Comparison of ENCODE assay signal across 27 mouse cellular contexts in genomic region chr3:89208736-89209135, GRCm38 (mm10). TPM values are rescaled to one million over a fixed set of nuclear protein-coding genes. Genes with fewer than 3 reads are reported as not detected.
A peak's percentile ranks its signal among the peaks of the same experiment; 100 is the strongest.
DNase-seq lines count a peak whose midpoint lies in the region; ATAC-seq and TF ChIP-seq lines count a peak whose summit lies in the region.
"Had no signal": no experiment of that assay in that cellular context is flagged by ENCODE, and none has a peak within 500 bp of the region (broad histone marks: within the 10 kb centered on the region; RNA-seq: fewer than 3 reads in every experiment).

No protein-coding gene starts in this region.

- peaks cover 65% of the 10 kb centered on the region for H3K36me3 ChIP-seq in embryonic facial prominence, embryonic 15.5 days
- H3K36me3 ChIP-seq in embryonic facial prominence, embryonic 10.5 days (replicated peaks) = peaks cover 75% of the 10 kb centered on the region
- H3K36me3 ChIP-seq in limb, embryonic 15.5 days = peaks cover 71% of the 10 kb centered on the region
- peaks cover 84% of the 10 kb centered on the region for H3K36me3 ChIP-seq in limb, embryonic 10.5 days
- H3K36me3 ChIP-seq in MEL (ENCODE audit: control insufficient read depth in 1 of 2, insufficient read depth in 2 of 2, low read length in 2 of 2) = peaks cover 0 to 5% of the 10 kb centered on the region in 2 experiments; a peak in 3 of 4 replicates
- H3K36me3 ChIP-seq in stomach, embryonic 16.5 days (ENCODE audit: control insufficient read depth, insufficient read depth, low read length) = peaks cover 10% of the 10 kb centered on the region
- peaks cover 58% of the 10 kb centered on the region for H3K36me3 ChIP-seq in liver, postnatal 0 days (replicated peaks; ENCODE audit: insufficient read depth, low read length)

- H3K4me3 ChIP-seq in embryonic facial prominence, embryonic 15.5 days (replicated peaks) = no peak overlapping the region
- H3K4me3 ChIP-seq in embryonic facial prominence, embryonic 10.5 days = no peak overlapping the region
- no peak overlapping the region for H3K4me3 ChIP-seq in limb, embryonic 15.5 days
- H3K4me3 ChIP-seq in limb, embryonic 10.5 days = no peak overlapping the region
- no peak overlapping the region for H3K4me3 ChIP-seq in MEL (ENCODE audit: control insufficient read depth in 1 of 2, insufficient read depth in 1 of 2, low read depth in 2 of 2, low read length in 2 of 2)
- no peak overlapping the region for H3K4me3 ChIP-seq in stomach, embryonic 16.5 days (replicated peaks; ENCODE audit: low read length)
- H3K4me3 ChIP-seq in liver, postnatal 0 days (ENCODE audit: low read depth, low read length) = no peak overlapping the region
- H3K4me3 ChIP-seq: embryonic facial prominence, embryonic 12.5 days; erythroblast, embryonic 14.5 days; forebrain, embryonic 10.5 days; forebrain, embryonic 12.5 days had no signal

- no peak for TF ChIP-seq RAD21 in MEL (IDR thresholded peaks at IDR 0.05; ENCODE audit: low read depth, low read length)

- TF ChIP-seq POLR2A in MEL (IDR thresholded peaks at IDR 0.05; ENCODE audit: control insufficient read depth in 1 of 2, insufficient read depth in 1 of 2, low read depth in 1 of 2, low read length in 2 of 2, poor library complexity in 1 of 2) = no peak

- no peak for ATAC-seq in embryonic facial prominence, embryonic 15.5 days (ENCODE audit: insufficient number of reproducible peaks, low FRiP score, low TSS enrichment, low read depth)
- no peak for ATAC-seq in limb, embryonic 15.5 days (ENCODE audit: insufficient number of reproducible peaks, low FRiP score, low TSS enrichment, low read depth)
- ATAC-seq in stomach, embryonic 16.5 days (ENCODE audit: insufficient read depth, low FRiP score) = no peak
- no peak for ATAC-seq in liver, postnatal 0 days
- ATAC-seq: CD4-positive, CD25-positive, alpha-beta regulatory T cell, adult 4 months; forebrain, embryonic 14.5 days; forebrain, embryonic 16.5 days had no signal

- H3K4me1 ChIP-seq in embryonic facial prominence, embryonic 15.5 days = peaks cover 24% of the 10 kb centered on the region
- peaks cover 9% of the 10 kb centered on the region for H3K4me1 ChIP-seq in embryonic facial prominence, embryonic 10.5 days
- peaks cover 31% of the 10 kb centered on the region for H3K4me1 ChIP-seq in limb, embryonic 15.5 days
- H3K4me1 ChIP-seq in limb, embryonic 10.5 days = peaks cover 10% of the 10 kb centered on the region
- H3K4me1 ChIP-seq in MEL (ENCODE audit: control insufficient read depth in 1 of 2, insufficient read depth in 2 of 2, low read length in 2 of 2) = peaks cover 0 to 8% of the 10 kb centered on the region in 2 experiments; a peak in 3 of 4 replicates
- H3K4me1 ChIP-seq in stomach, embryonic 16.5 days (ENCODE audit: control insufficient read depth, insufficient read depth, low read length) = peaks cover 7% of the 10 kb centered on the region; the same call in 1 of the 2 replicates
- peaks cover 3% of the 10 kb centered on the region; the same call in 1 of the 2 replicates for H3K4me1 ChIP-seq in liver, postnatal 0 days (ENCODE audit: insufficient read depth)

- H3K79me2 ChIP-seq in MEL (ENCODE audit: control insufficient read depth, insufficient read depth, low read length, poor library complexity) = peaks cover 10% of the 10 kb centered on the region

- WGBS in embryonic facial prominence, embryonic 15.5 days = 80% methylated on average over 6 of the region's 6 CpGs
- WGBS in embryonic facial prominence, embryonic 10.5 days = 90% methylated on average over 6 of the region's 6 CpGs
- WGBS in limb, embryonic 15.5 days = 88% methylated on average over 6 of the region's 6 CpGs
- 92% methylated on average over 6 of the region's 6 CpGs for WGBS in limb, embryonic 10.5 days
- 81% methylated on average over 6 of the region's 6 CpGs for WGBS in stomach, embryonic 16.5 days
- 84% methylated on average over 6 of the region's 6 CpGs for WGBS in liver, postnatal 0 days (ENCODE audit: insufficient replicate concordance)

- H3K9ac ChIP-seq in embryonic facial prominence, embryonic 15.5 days = no peak overlapping the region
- no peak overlapping the region for H3K9ac ChIP-seq in limb, embryonic 15.5 days
- H3K9ac ChIP-seq in MEL (ENCODE audit: control insufficient read depth, low read depth, low read length, poor library complexity, severe bottlenecking) = no peak overlapping the region
- H3K9ac ChIP-seq in stomach, embryonic 16.5 days (ENCODE audit: low read length) = no peak overlapping the region
- no peak overlapping the region for H3K9ac ChIP-seq in liver, postnatal 0 days (replicated peaks)
- H3K9ac ChIP-seq: embryonic facial prominence, embryonic 12.5 days; forebrain, embryonic 12.5 days had no signal

- TF ChIP-seq CTCF in MEL (IDR thresholded peaks at IDR 0.05 in 2 of 3, conservative IDR thresholded peaks at IDR 0.05 in 1 of 3; ENCODE audit: control insufficient read depth in 1 of 3, insufficient read depth in 1 of 3, low read depth in 2 of 3, low read length in 3 of 3, poor library complexity in 1 of 3, severe bottlenecking in 1 of 3) = no peak
- no peak for TF ChIP-seq CTCF in liver, postnatal 0 days (IDR thresholded peaks at IDR 0.05; ENCODE audit: low read depth)

- no peak for TF ChIP-seq EP300 in MEL (IDR thresholded peaks at IDR 0.05; ENCODE audit: low read depth in 1 of 2, low read length in 2 of 2)
- TF ChIP-seq EP300 in liver, postnatal 0 days (IDR thresholded peaks at IDR 0.05; ENCODE audit: low read depth) = no peak

- DNase-seq in embryonic facial prominence, embryonic 10.5 days (ENCODE audit: low spot score) = no peak
- no peak for DNase-seq in limb, embryonic 10.5 days (ENCODE audit: low spot score)
- no peak for DNase-seq in MEL (ENCODE audit: low read depth, low spot score)
- DNase-seq in liver, postnatal 0 days = no peak
- no peak for DNase-seq in retina, postnatal 1 day
- DNase-seq: adrenal gland, adult 2 months; adrenal gland, postnatal 10 days; adrenal gland, postnatal 36 days; B cell, adult 2 months; cerebellum, adult 11-12 months; cerebellum, adult 2 months; cerebellum, adult 9-10 months; cerebellum, postnatal 10 days; cerebellum, postnatal 25 days; embryo, embryonic 11 days had no signal

- H3K4me2 ChIP-seq in embryonic facial prominence, embryonic 15.5 days (replicated peaks) = no peak overlapping the region
- H3K4me2 ChIP-seq in limb, embryonic 15.5 days = no peak overlapping the region
- no peak overlapping the region for H3K4me2 ChIP-seq in stomach, embryonic 16.5 days (ENCODE audit: low read depth, low read length)
- no peak overlapping the region for H3K4me2 ChIP-seq in liver, postnatal 0 days (ENCODE audit: low read depth, low read length)
- H3K4me2 ChIP-seq: embryonic facial prominence, embryonic 12.5 days; forebrain, embryonic 12.5 days had no signal

- 0 out of 2 replicates have a peak overlapping the region, but pooled peaks have one; percentile 23 for H3K27ac ChIP-seq in embryonic facial prominence, embryonic 15.5 days (replicated peaks)
- H3K27ac ChIP-seq in embryonic facial prominence, embryonic 10.5 days (replicated peaks) = no peak overlapping the region
- H3K27ac ChIP-seq in limb, embryonic 15.5 days = peak overlapping the region; percentile 85; the same call in 1 of the 2 replicates
- H3K27ac ChIP-seq in limb, embryonic 10.5 days = no peak overlapping the region
- no peak overlapping the region for H3K27ac ChIP-seq in MEL (ENCODE audit: control insufficient read depth, low read depth, low read length)
- peak overlapping the region; percentile 60; the same call in 1 of the 2 replicates for H3K27ac ChIP-seq in stomach, embryonic 16.5 days (ENCODE audit: low read length)
- no peak overlapping the region for H3K27ac ChIP-seq in liver, postnatal 0 days (ENCODE audit: low read depth)
- H3K27ac ChIP-seq: embryonic facial prominence, embryonic 12.5 days; forebrain, embryonic 10.5 days; forebrain, embryonic 12.5 days had no signal

- no peaks in the 10 kb centered on the region for H3K9me3 ChIP-seq in embryonic facial prominence, embryonic 15.5 days (replicated peaks)
- H3K9me3 ChIP-seq in embryonic facial prominence, embryonic 10.5 days = no peaks in the 10 kb centered on the region
- H3K9me3 ChIP-seq in limb, embryonic 15.5 days = no peaks in the 10 kb centered on the region
- H3K9me3 ChIP-seq in limb, embryonic 10.5 days (replicated peaks) = no peaks in the 10 kb centered on the region
- H3K9me3 ChIP-seq in MEL (replicated peaks; ENCODE audit: insufficient read depth, low read length) = no peaks in the 10 kb centered on the region
- no peaks in the 10 kb centered on the region for H3K9me3 ChIP-seq in stomach, embryonic 16.5 days (replicated peaks; ENCODE audit: control insufficient read depth, low read length)
- no peaks in the 10 kb centered on the region for H3K9me3 ChIP-seq in liver, postnatal 0 days (ENCODE audit: low read length)
- H3K9me3 ChIP-seq: embryonic facial prominence, embryonic 12.5 days; forebrain, embryonic 10.5 days; forebrain, embryonic 12.5 days; G1E had no signal

- no peaks in the 10 kb centered on the region for H3K27me3 ChIP-seq in embryonic facial prominence, embryonic 15.5 days
- H3K27me3 ChIP-seq in embryonic facial prominence, embryonic 10.5 days (replicated peaks; ENCODE audit: low read depth, poor library complexity, severe bottlenecking) = no peaks in the 10 kb centered on the region
- H3K27me3 ChIP-seq in limb, embryonic 15.5 days = no peaks in the 10 kb centered on the region
- H3K27me3 ChIP-seq in limb, embryonic 10.5 days (ENCODE audit: low read depth, poor library complexity, severe bottlenecking) = no peaks in the 10 kb centered on the region
- no peaks in the 10 kb centered on the region for H3K27me3 ChIP-seq in MEL (ENCODE audit: control insufficient read depth in 1 of 2, insufficient read depth in 2 of 2, low read length in 2 of 2)
- H3K27me3 ChIP-seq in stomach, embryonic 16.5 days (ENCODE audit: control insufficient read depth, insufficient read depth, low read length) = no peaks in the 10 kb centered on the region
- H3K27me3 ChIP-seq in liver, postnatal 0 days (ENCODE audit: insufficient read depth, low read length) = no peaks in the 10 kb centered on the region
- H3K27me3 ChIP-seq: CH12.LX; embryonic facial prominence, embryonic 12.5 days; forebrain, embryonic 12.5 days had no signal

RNA-seq across cellular contexts. Expression of gene Gba, which starts 6.0 kb away (rescaled TPM):
- 49.0 and 55.6 TPM in 2 replicates for polyA plus RNA-seq in embryonic facial prominence, embryonic 15.5 days (2015; fragmentation: Nextera tagmentation; extraction: Ambion mirVana)
- 33.8 and 33.9 TPM in 2 replicates for polyA plus RNA-seq in embryonic facial prominence, embryonic 10.5 days (2016; fragmentation: Nextera tagmentation; extraction: Ambion mirVana)
- polyA plus RNA-seq in limb, embryonic 15.5 days (2015; fragmentation: Nextera tagmentation; extraction: Ambion mirVana) = 62.5 and 70.9 TPM in 2 replicates
- polyA plus RNA-seq in limb, embryonic 10.5 days (2016; fragmentation: Nextera tagmentation; extraction: Ambion mirVana) = 34.8 and 34.9 TPM in 2 replicates
- 42.8 and 49.1 TPM in 2 replicates for total RNA-seq in MEL (2012; rRNA removed)
- polyA plus RNA-seq in MEL (2012; ENCODE audit: insufficient read depth in 1 of 2, insufficient read length in 2 of 2, low read depth in 1 of 2, low replicate concordance in 2 of 2, missing spikeins in 1 of 2) = 10 to 100 TPM in 1 of 2 experiments, not detected in 1; 55.0 TPM
- 55.4 and 63.9 TPM in 2 replicates for polyA plus RNA-seq in stomach, embryonic 16.5 days (2015; fragmentation: Nextera tagmentation; extraction: Ambion mirVana)
- 25.8 and 26.3 TPM in 2 replicates for polyA plus RNA-seq in liver, postnatal 0 days (2015; fragmentation: Nextera tagmentation; extraction: Ambion mirVana)

RNA-seq across cellular contexts. Expression of gene Thbs3, which starts 6.2 kb away (rescaled TPM):
- polyA plus RNA-seq in embryonic facial prominence, embryonic 15.5 days (2015; fragmentation: Nextera tagmentation; extraction: Ambion mirVana) = 47.1 and 59.7 TPM in 2 replicates
- 42.0 and 43.3 TPM in 2 replicates for polyA plus RNA-seq in embryonic facial prominence, embryonic 10.5 days (2016; fragmentation: Nextera tagmentation; extraction: Ambion mirVana)
- polyA plus RNA-seq in limb, embryonic 15.5 days (2015; fragmentation: Nextera tagmentation; extraction: Ambion mirVana) = 94.0 and 116 TPM in 2 replicates
- 12.2 and 26.8 TPM in 2 replicates for polyA plus RNA-seq in limb, embryonic 10.5 days (2016; fragmentation: Nextera tagmentation; extraction: Ambion mirVana)
- 1.8 and 3.4 TPM in 2 replicates for total RNA-seq in MEL (2012; rRNA removed)
- polyA plus RNA-seq in MEL (2012; ENCODE audit: insufficient read depth in 1 of 2, insufficient read length in 2 of 2, low read depth in 1 of 2, low replicate concordance in 2 of 2, missing spikeins in 1 of 2) = 1 to 10 TPM in 1 of 2 experiments, not detected in 1; 4.9 TPM
- 38.8 and 45.2 TPM in 2 replicates for polyA plus RNA-seq in stomach, embryonic 16.5 days (2015; fragmentation: Nextera tagmentation; extraction: Ambion mirVana)
- polyA plus RNA-seq in liver, postnatal 0 days (2015; fragmentation: Nextera tagmentation; extraction: Ambion mirVana) = 1.3 and 1.8 TPM in 2 replicates

RNA-seq across cellular contexts. Expression of gene Mtx1, which starts 18.2 kb away (rescaled TPM):
- polyA plus RNA-seq in embryonic facial prominence, embryonic 15.5 days (2015; fragmentation: Nextera tagmentation; extraction: Ambion mirVana) = 173 and 196 TPM in 2 replicates
- 248 and 258 TPM in 2 replicates for polyA plus RNA-seq in embryonic facial prominence, embryonic 10.5 days (2016; fragmentation: Nextera tagmentation; extraction: Ambion mirVana)
- polyA plus RNA-seq in limb, embryonic 15.5 days (2015; fragmentation: Nextera tagmentation; extraction: Ambion mirVana) = 156 and 180 TPM in 2 replicates
- polyA plus RNA-seq in limb, embryonic 10.5 days (2016; fragmentation: Nextera tagmentation; extraction: Ambion mirVana) = 250 and 265 TPM in 2 replicates
- total RNA-seq in MEL (2012; rRNA removed) = 312 and 314 TPM in 2 replicates
- 100 to 1,000 TPM in 1 of 2 experiments, not detected in 1; 369 TPM for polyA plus RNA-seq in MEL (2012; ENCODE audit: insufficient read depth in 1 of 2, insufficient read length in 2 of 2, low read depth in 1 of 2, low replicate concordance in 2 of 2, missing spikeins in 1 of 2)
- 172 and 177 TPM in 2 replicates for polyA plus RNA-seq in stomach, embryonic 16.5 days (2015; fragmentation: Nextera tagmentation; extraction: Ambion mirVana)
- 105 and 111 TPM in 2 replicates for polyA plus RNA-seq in liver, postnatal 0 days (2015; fragmentation: Nextera tagmentation; extraction: Ambion mirVana)

RNA-seq across cellular contexts. Expression of gene Muc1, which starts 20.1 kb away (rescaled TPM):
- 4.0 and 10.2 TPM in 2 replicates for polyA plus RNA-seq in embryonic facial prominence, embryonic 15.5 days (2015; fragmentation: Nextera tagmentation; extraction: Ambion mirVana)
- 0.15 and 0.81 TPM in 2 replicates for polyA plus RNA-seq in embryonic facial prominence, embryonic 10.5 days (2016; fragmentation: Nextera tagmentation; extraction: Ambion mirVana)
- polyA plus RNA-seq in limb, embryonic 15.5 days (2015; fragmentation: Nextera tagmentation; extraction: Ambion mirVana) = 0.64 and 0.68 TPM in 2 replicates
- polyA plus RNA-seq in limb, embryonic 10.5 days (2016; fragmentation: Nextera tagmentation; extraction: Ambion mirVana) = 0.24 and 0.74 TPM in 2 replicates
- total RNA-seq in MEL (2012; rRNA removed) = 0.04 and 0.13 TPM in 2 replicates
- polyA plus RNA-seq in MEL (2012; ENCODE audit: insufficient read depth in 1 of 2, insufficient read length in 2 of 2, low read depth in 1 of 2, low replicate concordance in 2 of 2, missing spikeins in 1 of 2) = 1 to 10 TPM in 1 of 2 experiments, not detected in 1; 1.1 TPM
- 112 and 164 TPM in 2 replicates for polyA plus RNA-seq in stomach, embryonic 16.5 days (2015; fragmentation: Nextera tagmentation; extraction: Ambion mirVana)
- polyA plus RNA-seq in liver, postnatal 0 days (2015; fragmentation: Nextera tagmentation; extraction: Ambion mirVana) = 0.40 and 0.56 TPM in 2 replicates
- polyA plus RNA-seq: erythroblast, embryonic 14.5 days; G1E had no signal

RNA-seq across cellular contexts. Expression of gene Fam189b, which starts 25.8 kb away (rescaled TPM):
- 34.9 and 37.0 TPM in 2 replicates for polyA plus RNA-seq in embryonic facial prominence, embryonic 15.5 days (2015; fragmentation: Nextera tagmentation; extraction: Ambion mirVana)
- 29.0 and 30.8 TPM in 2 replicates for polyA plus RNA-seq in embryonic facial prominence, embryonic 10.5 days (2016; fragmentation: Nextera tagmentation; extraction: Ambion mirVana)
- 31.4 and 34.0 TPM in 2 replicates for polyA plus RNA-seq in limb, embryonic 15.5 days (2015; fragmentation: Nextera tagmentation; extraction: Ambion mirVana)
- polyA plus RNA-seq in limb, embryonic 10.5 days (2016; fragmentation: Nextera tagmentation; extraction: Ambion mirVana) = 32.2 and 35.0 TPM in 2 replicates
- total RNA-seq in MEL (2012; rRNA removed) = 6.2 and 7.0 TPM in 2 replicates
- polyA plus RNA-seq in MEL (2012; ENCODE audit: insufficient read depth in 1 of 2, insufficient read length in 2 of 2, low read depth in 1 of 2, low replicate concordance in 2 of 2, missing spikeins in 1 of 2) = 10 to 100 TPM in 1 of 2 experiments, not detected in 1; 35.3 TPM
- polyA plus RNA-seq in stomach, embryonic 16.5 days (2015; fragmentation: Nextera tagmentation; extraction: Ambion mirVana) = 22.0 and 23.9 TPM in 2 replicates
- polyA plus RNA-seq in liver, postnatal 0 days (2015; fragmentation: Nextera tagmentation; extraction: Ambion mirVana) = 1.4 and 2.1 TPM in 2 replicates

Comparison
In these comparisons a context has a peak if more than half of its experiments do, and no peak if none do; other contexts are left out.
1. H3K27ac ChIP-seq: peak in embryonic facial prominence, embryonic 15.5 days (single experiment), limb, embryonic 15.5 days (single experiment) and stomach, embryonic 16.5 days (single experiment); none in embryonic facial prominence, embryonic 10.5 days (single experiment), limb, embryonic 10.5 days (single experiment), MEL (single experiment) and liver, postnatal 0 days (single experiment).